Mouse (Mus musculus) heart, adult 2 months (tissue): ENCODE results near the gene Kcne4.

Experiments
- CTCF ChIP-seq: fragments of 200-600 bp; IDR thresholded peaks from 2 replicates; pipeline ENCODE4 v1.8.1; 2022; ENCODE audit warnings: antibody characterized with exemption, mild to moderate bottlenecking, moderate library complexity
- EP300 ChIP-seq: fragments of 200-500 bp; IDR thresholded peaks from 2 replicates; pipeline ENCODE4 v1.6.1; 2011; ENCODE audit warnings: low read depth, low read length, control low read depth; ENCODE audit not compliant: insufficient read depth
- POLR2A ChIP-seq: fragments of 200-500 bp; IDR thresholded peaks from 2 replicates; pipeline ENCODE4 v1.6.1; 2011; ENCODE audit warnings: mild to moderate bottlenecking, low read depth, low read length, control low read depth; ENCODE audit not compliant: insufficient read depth

DNA sequence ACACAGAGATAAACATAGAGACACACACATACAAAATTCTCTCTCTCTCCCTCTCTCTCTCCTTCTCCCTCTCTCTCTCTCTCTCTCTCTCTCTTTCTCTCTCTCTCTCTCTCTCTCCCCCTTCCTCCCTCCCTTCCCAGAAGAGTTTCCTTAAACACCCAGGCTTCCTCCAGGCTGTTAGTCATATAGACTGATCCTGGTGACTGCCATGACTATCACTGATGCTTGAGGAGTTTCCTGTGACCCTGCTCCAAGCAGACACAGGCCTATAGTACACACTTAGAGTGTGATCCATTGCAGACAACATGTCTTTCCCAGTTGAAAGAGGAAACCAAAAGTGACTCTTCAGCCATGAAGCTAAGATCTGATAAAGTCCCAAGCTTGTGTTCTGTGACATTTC lies 9.1 kb upstream of the Kcne4 start:
- TF ChIP-seq CTCF (no peak), POLR2A (no peak), EP300 (no peak)
